Mouse (Mus musculus) frontal cortex, adult 2 months (tissue): Measurements from ENCODE around the gene Aldh1a2. TPM values are rescaled to one million over a fixed set of nuclear protein-coding genes. Genes with fewer than 3 reads are reported as not detected.

Experiments
- DNase-seq, 2 experiments: peaks; one replicate each; pipeline ENCODE4 v3.0.0; 2022; ENCODE audit warnings: low spot score in 1 of 2; ENCODE audit errors: extremely low spot score in 1 of 2
- polyA plus RNA-seq: library from polyadenylated mRNA; depleted of rRNA; stranded (reverse); fragments of >200 nt; gene quantifications from 2 replicates; pipeline ENCODE4 v1.2.3, GENCODE M21; 2012

The Aldh1a2 gene
- polyA plus RNA-seq, 1 experiment = 15.5 TPM

- no peak for DNase-seq
These were observed 70.8 kb downstream of the Aldh1a2 start for GRCm38 (mm10) chr9:71286420-71286819.

GRCm38 (mm10) chr9:71288738-71289137, 73.1 kb downstream of the Aldh1a2 start:
- DNase-seq = no peak

- no peak for DNase-seq
These were observed 74.2 kb downstream of the Aldh1a2 start for GRCm38 (mm10) chr9:71289810-71290209.

DNA sequence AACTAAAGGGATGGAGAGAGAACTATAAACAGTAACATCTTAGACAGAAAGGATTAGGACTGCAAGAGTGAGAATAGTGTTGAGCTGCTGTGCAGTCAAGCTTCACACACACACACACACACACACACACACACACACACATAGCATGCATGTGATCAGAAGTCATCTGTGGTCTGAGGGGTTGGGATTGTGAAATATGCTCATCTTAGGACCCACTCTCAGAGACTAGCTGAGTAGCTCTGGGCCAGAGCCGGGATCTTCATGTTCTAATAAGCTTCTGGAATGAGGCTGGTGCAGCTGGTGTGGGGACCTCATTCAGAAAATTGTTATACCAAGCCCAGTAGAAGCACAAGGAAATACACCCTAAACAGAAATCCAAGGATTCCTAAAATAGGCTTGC, 75.1 kb downstream of the Aldh1a2 start:
- DNase-seq = no peak

- no peak for DNase-seq
These were observed 79.9 kb downstream of the Aldh1a2 start for GRCm38 (mm10) chr9:71295501-71295900.

GRCm38 (mm10) chr9:71303594-71303993, 88.0 kb downstream of the Aldh1a2 start:
- DNase-seq = no peak

- DNase-seq = no peak
These were observed 91.7 kb downstream of the Aldh1a2 start for GRCm38 (mm10) chr9:71307106-71307789.

DNA sequence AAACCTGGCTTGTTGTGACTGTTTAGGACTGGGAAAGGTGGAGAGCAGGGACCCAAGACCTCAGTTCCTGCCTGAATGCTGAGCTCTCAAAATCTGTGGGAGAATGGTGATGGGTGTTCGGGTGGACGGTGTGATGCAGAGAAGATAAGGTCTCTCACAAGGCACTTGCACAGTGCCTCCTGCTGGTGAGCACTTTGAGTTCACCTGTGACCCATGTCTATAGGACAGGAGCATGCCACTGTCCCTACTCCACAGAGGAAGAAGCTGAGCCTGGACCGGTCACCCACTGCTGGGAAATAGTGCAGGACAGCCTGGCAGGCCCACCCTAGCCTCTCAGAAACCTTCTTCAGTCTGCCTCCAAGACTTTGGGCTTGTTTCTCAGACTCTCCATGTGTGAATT, 100.4 kb downstream of the Aldh1a2 start:
- DNase-seq = no peak

GRCm38 (mm10) chr9:71317096-71317920, 101.7 kb downstream of the Aldh1a2 start:
- no peak for DNase-seq

GRCm38 (mm10) chr9:71317921-71318241, 102.3 kb downstream of the Aldh1a2 start:
- no peak for DNase-seq

DNA sequence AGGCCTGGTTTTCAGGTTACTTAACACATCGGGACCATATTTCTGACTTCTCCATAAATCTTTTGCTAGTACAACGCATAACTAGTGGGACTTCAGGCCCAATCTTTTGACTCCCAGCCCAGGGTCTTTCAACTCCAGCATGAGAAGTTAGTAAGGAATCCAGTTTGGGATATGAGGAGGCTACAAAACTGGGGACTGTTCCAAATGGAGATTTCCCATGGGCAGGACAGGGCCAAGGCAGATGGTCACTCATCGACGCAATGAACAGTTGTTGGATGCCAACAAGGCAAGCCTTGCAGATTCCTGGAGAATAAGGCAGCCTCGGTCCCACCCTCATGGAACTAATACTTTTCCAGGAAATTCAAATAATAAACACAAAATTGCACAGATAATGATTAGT, 104.2 kb downstream of the Aldh1a2 start:
- DNase-seq = no peak

DNA sequence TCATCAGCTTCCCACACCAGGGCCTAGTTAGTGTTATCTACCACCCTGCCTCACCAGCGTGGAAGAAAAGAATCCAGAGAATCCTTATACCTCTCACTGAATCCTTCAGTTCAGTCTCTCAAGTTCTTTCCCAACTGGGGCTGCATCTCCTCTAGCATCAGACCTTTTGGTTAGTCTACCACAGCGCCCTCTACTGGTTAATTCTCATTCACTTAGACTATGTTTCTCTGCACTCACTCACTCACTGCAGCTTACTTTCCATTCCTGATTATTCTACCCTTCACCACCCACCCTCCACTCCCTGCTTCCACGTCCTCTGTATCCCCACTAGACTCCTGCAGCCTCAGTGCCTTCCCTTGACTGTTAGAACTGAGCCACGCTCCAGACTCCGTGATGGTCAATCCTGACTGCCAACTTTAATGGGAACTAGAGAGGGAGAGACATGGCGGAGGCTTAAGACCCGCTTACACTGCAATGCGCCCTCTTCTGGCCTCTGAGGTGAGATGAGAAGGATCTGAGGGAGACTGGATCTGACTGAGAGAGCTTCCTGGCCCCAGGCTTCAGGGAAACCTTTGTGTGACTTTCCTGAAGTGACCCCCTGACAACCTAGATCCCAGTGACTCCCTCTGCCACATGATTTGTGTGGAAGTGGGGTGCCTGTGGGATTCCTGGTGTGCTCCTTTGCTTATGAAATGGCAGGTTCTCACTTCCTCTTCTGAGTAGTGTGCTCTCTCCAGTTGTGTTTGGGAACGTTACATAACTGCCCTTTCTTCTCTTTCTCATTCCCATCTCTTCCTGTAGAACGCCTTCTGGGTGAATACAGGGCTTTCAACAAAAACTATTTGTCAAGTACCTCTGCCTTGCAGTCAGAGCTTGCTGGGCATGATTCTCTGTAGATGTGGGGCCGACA, 104.9 kb downstream of the Aldh1a2 start:
- no peak for DNase-seq

DNA sequence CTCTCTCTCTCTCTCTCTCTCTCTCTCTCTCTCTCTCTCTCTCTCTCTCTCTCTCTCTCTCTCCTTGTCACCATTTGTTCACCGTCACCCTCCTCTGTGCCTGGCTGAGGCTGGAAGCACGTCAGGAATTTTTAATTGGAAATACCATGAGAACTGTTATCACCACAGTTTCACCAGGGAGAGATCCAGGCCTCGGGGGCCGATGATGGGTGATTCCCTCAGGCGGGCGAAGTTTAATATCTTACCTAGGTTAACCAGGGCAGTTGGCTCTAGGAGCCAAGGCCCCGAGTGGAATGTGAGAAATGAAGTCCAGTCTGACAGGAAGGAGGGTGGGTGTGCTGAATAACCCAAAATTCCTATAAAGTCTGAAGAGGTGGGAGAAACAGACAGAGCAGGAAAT, 105.8 kb downstream of the Aldh1a2 start:
- no peak for DNase-seq

DNA sequence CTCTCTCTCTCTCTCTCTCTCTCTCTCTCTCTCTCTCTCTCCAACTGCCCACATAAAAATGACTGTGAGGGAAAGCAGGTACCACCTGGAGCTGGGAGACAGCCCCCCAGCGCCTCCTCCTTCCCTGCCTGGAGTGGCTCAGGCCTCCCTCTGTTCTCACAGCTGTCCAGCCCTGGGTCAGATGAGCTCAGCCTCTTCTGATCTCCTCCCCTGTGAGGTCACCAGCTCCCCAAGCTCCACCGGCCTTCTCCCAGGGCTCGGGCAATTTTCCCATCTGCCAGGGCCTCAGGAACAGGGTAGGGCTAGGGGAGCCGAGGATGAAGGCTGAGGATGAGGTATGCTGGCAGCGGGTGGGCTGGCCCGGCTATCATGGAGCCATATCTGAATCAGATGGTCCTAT, 106.3 kb downstream of the Aldh1a2 start:
- DNase-seq = no peak

GRCm38 (mm10) chr9:71323303-71323952, 107.8 kb downstream of the Aldh1a2 start:
- DNase-seq = no peak

GRCm38 (mm10) chr9:71324060-71324459, 108.5 kb downstream of the Aldh1a2 start:
- DNase-seq = no peak

- no peak for DNase-seq
These were observed 110.7 kb downstream of the Aldh1a2 start for GRCm38 (mm10) chr9:71326261-71326660.

- no peak for DNase-seq
These were observed 116.1 kb downstream of the Aldh1a2 start for GRCm38 (mm10) chr9:71331661-71332060.

DNA sequence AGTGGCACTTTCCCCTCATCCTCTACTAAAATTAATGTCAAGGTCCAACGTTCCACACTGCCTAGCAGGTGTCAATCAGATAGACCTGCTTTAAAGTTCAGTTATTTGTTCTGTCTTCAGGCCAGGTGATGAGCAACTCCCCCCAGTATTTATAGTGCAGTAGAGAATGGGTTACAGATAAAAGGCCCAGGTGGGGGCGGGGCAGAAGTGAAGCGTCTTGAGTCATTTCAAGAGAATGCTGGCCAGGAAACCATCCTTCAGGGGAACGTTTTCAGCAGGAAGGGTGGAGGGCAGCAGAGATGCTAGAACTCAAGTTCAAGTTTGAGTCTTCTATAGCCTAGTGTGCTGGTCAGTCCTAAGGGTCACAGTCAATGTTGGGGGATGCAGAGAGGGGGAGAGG, 121.1 kb downstream of the Aldh1a2 start:
- DNase-seq = no peak

- no peak for DNase-seq
These were observed 121.8 kb downstream of the Aldh1a2 start for GRCm38 (mm10) chr9:71337425-71337824.

- no peak for DNase-seq
These were observed 124.5 kb downstream of the Aldh1a2 start for GRCm38 (mm10) chr9:71340116-71340515.
